Mouse (Mus musculus) liver, embryonic 14.5 days (tissue): Measurements from ENCODE around the gene Gng3.
"Not testable (repeated sequence)": the region's sequence is repeated elsewhere in the genome, so short reads cannot be mapped to it uniquely, and the experiment has no call there.

ENCODE experiments used
- CTCF ChIP-seq: IDR thresholded peaks from 2 replicates; pipeline ENCODE4 v1.5.1; 2016; ENCODE audit warnings: antibody characterized with exemption, low read depth, control low read depth
- EP300 ChIP-seq: IDR thresholded peaks from 2 replicates; pipeline ENCODE4 v1.6.1; 2016; ENCODE audit warnings: antibody characterized with exemption, low read depth

DNA sequence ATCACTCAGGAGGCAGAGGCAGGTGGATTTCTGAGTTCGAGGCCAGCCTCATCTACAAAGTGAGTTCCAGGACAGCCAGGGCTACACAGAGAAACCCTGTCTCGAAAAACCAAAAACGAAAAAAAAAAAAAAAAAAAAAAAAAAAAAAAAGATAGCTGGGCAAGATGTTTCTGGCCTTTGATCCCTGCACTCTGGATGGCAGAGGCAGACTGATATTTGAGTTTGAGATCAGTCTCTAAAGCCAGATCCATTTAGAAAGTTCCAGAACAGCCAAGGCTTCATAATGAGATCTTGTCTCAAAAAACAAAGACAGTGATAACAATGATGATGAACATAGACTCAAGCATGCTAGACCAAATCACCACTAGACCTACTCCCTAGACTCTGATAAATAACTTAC, 31.4 kb upstream of the Gng3 start:
- not testable (repeated sequence) for TF ChIP-seq EP300, CTCF
